Mouse (Mus musculus): ENCODE data around the gene Uso1. TPM values are rescaled to one million over a fixed set of nuclear protein-coding genes. Genes with fewer than 3 reads are reported as not detected.

The Uso1 gene
- polyA plus RNA-seq, 1 experiment from 2014 or later, result 25.9 TPM

GRCm38 (mm10) chr5:92234939-92235557 lies 97.3 kb downstream of the Uso1 start:
- no peaks in the 10 kb centered on the region for H3K9me3 ChIP-seq (ENCODE audit: control insufficient read depth, low read length)
- H3K36me3 ChIP-seq (ENCODE audit: control insufficient read depth, insufficient read depth, low read length), result no peaks in the 10 kb centered on the region
- 82% methylated on average over 5 of the region's 5 CpGs for WGBS
- H3K27me3 ChIP-seq (ENCODE audit: control insufficient read depth, insufficient read depth, low read length), result no peaks in the 10 kb centered on the region
- DNase-seq (ENCODE audit: low spot score, missing footprints) (no peak), ATAC-seq (ENCODE audit: low FRiP score) (no peak)
- no peak overlapping the region for H3K9ac ChIP-seq (ENCODE audit: low read length)
- no peak overlapping the region for H3K27ac ChIP-seq (ENCODE audit: low read depth, low read length)
- no peak overlapping the region for H3K4me3 ChIP-seq (ENCODE audit: low read depth, low read length)
- H3K4me2 ChIP-seq, result no peak overlapping the region
- no peaks in the 10 kb centered on the region for H3K4me1 ChIP-seq (ENCODE audit: control insufficient read depth, insufficient read depth, low read length)

- Histone ChIP-seq H3K36me3 (ENCODE audit: control insufficient read depth, insufficient read depth, low read length) (no peaks in the 10 kb centered on the region), H3K4me1 (ENCODE audit: control insufficient read depth, insufficient read depth, low read length) (no peaks in the 10 kb centered on the region), H3K4me3 (ENCODE audit: low read depth, low read length) (no peak overlapping the region), H3K4me2 (no peak overlapping the region; the same call in 1 of the 2 replicates), H3K27me3 (ENCODE audit: control insufficient read depth, insufficient read depth, low read length) (no peaks in the 10 kb centered on the region), H3K9ac (ENCODE audit: low read length) (no peak overlapping the region), H3K27ac (ENCODE audit: low read depth, low read length) (no peak overlapping the region), H3K9me3 (ENCODE audit: control insufficient read depth, low read length) (no peaks in the 10 kb centered on the region)
- WGBS, result 42% methylated on average over 29 of the region's 29 CpGs
- DNase-seq (ENCODE audit: low spot score, missing footprints) (peak; percentile 92), ATAC-seq (ENCODE audit: low FRiP score) (peak; percentile 64; the same call in 1 of the 2 replicates)
Measured at GRCm38 (mm10) chr5:92239333-92240232, 101.8 kb downstream of the Uso1 start.

- no peaks in the 10 kb centered on the region for H3K4me1 ChIP-seq (ENCODE audit: control insufficient read depth, insufficient read depth, low read length)
- ATAC-seq (ENCODE audit: low FRiP score) (no peak), DNase-seq (ENCODE audit: low spot score, missing footprints) (no peak)
- H3K36me3 ChIP-seq (ENCODE audit: control insufficient read depth, insufficient read depth, low read length), result no peaks in the 10 kb centered on the region
- 90% methylated on average over 12 of the region's 12 CpGs for WGBS
- no peaks in the 10 kb centered on the region for H3K9me3 ChIP-seq (ENCODE audit: control insufficient read depth, low read length)
- no peak overlapping the region for H3K27ac ChIP-seq (ENCODE audit: low read depth, low read length)
- no peak overlapping the region for H3K4me2 ChIP-seq
- no peak overlapping the region for H3K4me3 ChIP-seq (ENCODE audit: low read depth, low read length)
- no peaks in the 10 kb centered on the region for H3K27me3 ChIP-seq (ENCODE audit: control insufficient read depth, insufficient read depth, low read length)
- no peak overlapping the region for H3K9ac ChIP-seq (ENCODE audit: low read length)
Measured at GRCm38 (mm10) chr5:92240769-92241168, 103.0 kb downstream of the Uso1 start.

GRCm38 (mm10) chr5:92244900-92245299 lies 107.2 kb downstream of the Uso1 start:
- Histone ChIP-seq H3K27me3 (ENCODE audit: control insufficient read depth, insufficient read depth, low read length) (no peaks in the 10 kb centered on the region), H3K9me3 (ENCODE audit: control insufficient read depth, low read length) (no peaks in the 10 kb centered on the region), H3K4me1 (ENCODE audit: control insufficient read depth, insufficient read depth, low read length) (no peaks in the 10 kb centered on the region), H3K27ac (ENCODE audit: low read depth, low read length) (no peak overlapping the region), H3K4me2 (no peak overlapping the region), H3K9ac (ENCODE audit: low read length) (no peak overlapping the region), H3K4me3 (ENCODE audit: low read depth, low read length) (no peak overlapping the region), H3K36me3 (ENCODE audit: control insufficient read depth, insufficient read depth, low read length) (no peaks in the 10 kb centered on the region)
- DNase-seq (ENCODE audit: low spot score, missing footprints), result no peak
- WGBS, result 95% methylated on average over 2 of the region's 2 CpGs
- no peak for ATAC-seq (ENCODE audit: low FRiP score)

GRCm38 (mm10) chr5:92245483-92245882 lies 107.7 kb downstream of the Uso1 start:
- H3K4me2 ChIP-seq, result no peak overlapping the region
- H3K27ac ChIP-seq (ENCODE audit: low read depth, low read length), result no peak overlapping the region
- no peaks in the 10 kb centered on the region for H3K27me3 ChIP-seq (ENCODE audit: control insufficient read depth, insufficient read depth, low read length)
- ATAC-seq (ENCODE audit: low FRiP score), result no peak
- no peak overlapping the region for H3K4me3 ChIP-seq (ENCODE audit: low read depth, low read length)
- 88% methylated on average over 9 of the region's 9 CpGs for WGBS
- DNase-seq (ENCODE audit: low spot score, missing footprints), result no peak
- H3K36me3 ChIP-seq (ENCODE audit: control insufficient read depth, insufficient read depth, low read length), result no peaks in the 10 kb centered on the region
- no peaks in the 10 kb centered on the region for H3K4me1 ChIP-seq (ENCODE audit: control insufficient read depth, insufficient read depth, low read length)
- no peak overlapping the region for H3K9ac ChIP-seq (ENCODE audit: low read length)
- no peaks in the 10 kb centered on the region for H3K9me3 ChIP-seq (ENCODE audit: control insufficient read depth, low read length)

- Histone ChIP-seq H3K27me3 (ENCODE audit: control insufficient read depth, insufficient read depth, low read length) (no peaks in the 10 kb centered on the region), H3K9me3 (ENCODE audit: control insufficient read depth, low read length) (no peaks in the 10 kb centered on the region), H3K4me3 (ENCODE audit: low read depth, low read length) (no peak overlapping the region), H3K27ac (ENCODE audit: low read depth, low read length) (no peak overlapping the region), H3K4me2 (no peak overlapping the region), H3K4me1 (ENCODE audit: control insufficient read depth, insufficient read depth, low read length) (peaks cover 4% of the 10 kb centered on the region; the same call in 1 of the 2 replicates), H3K9ac (ENCODE audit: low read length) (no peak overlapping the region), H3K36me3 (ENCODE audit: control insufficient read depth, insufficient read depth, low read length) (no peaks in the 10 kb centered on the region)
- ATAC-seq (ENCODE audit: low FRiP score) (no peak), DNase-seq (ENCODE audit: low spot score, missing footprints) (no peak)
- 89% methylated on average over 11 of the region's 11 CpGs for WGBS
Measured at GRCm38 (mm10) chr5:92248614-92249013, 110.9 kb downstream of the Uso1 start.

- Histone ChIP-seq H3K4me2 (no peak overlapping the region), H3K4me1 (ENCODE audit: control insufficient read depth, insufficient read depth, low read length) (peaks cover 12% of the 10 kb centered on the region), H3K9ac (ENCODE audit: low read length) (no peak overlapping the region), H3K4me3 (ENCODE audit: low read depth, low read length) (no peak overlapping the region), H3K36me3 (ENCODE audit: control insufficient read depth, insufficient read depth, low read length) (no peaks in the 10 kb centered on the region), H3K27me3 (ENCODE audit: control insufficient read depth, insufficient read depth, low read length) (no peaks in the 10 kb centered on the region), H3K27ac (ENCODE audit: low read depth, low read length) (no peak overlapping the region), H3K9me3 (ENCODE audit: control insufficient read depth, low read length) (no peaks in the 10 kb centered on the region)
- DNase-seq (ENCODE audit: low spot score, missing footprints) (no peak), ATAC-seq (ENCODE audit: low FRiP score) (no peak)
- 91% methylated on average over 6 of the region's 6 CpGs for WGBS
Measured at GRCm38 (mm10) chr5:92252031-92252430, 114.3 kb downstream of the Uso1 start.
